26 mouse cellular contexts compared by ENCODE assay signal in the genomic region with DNA sequence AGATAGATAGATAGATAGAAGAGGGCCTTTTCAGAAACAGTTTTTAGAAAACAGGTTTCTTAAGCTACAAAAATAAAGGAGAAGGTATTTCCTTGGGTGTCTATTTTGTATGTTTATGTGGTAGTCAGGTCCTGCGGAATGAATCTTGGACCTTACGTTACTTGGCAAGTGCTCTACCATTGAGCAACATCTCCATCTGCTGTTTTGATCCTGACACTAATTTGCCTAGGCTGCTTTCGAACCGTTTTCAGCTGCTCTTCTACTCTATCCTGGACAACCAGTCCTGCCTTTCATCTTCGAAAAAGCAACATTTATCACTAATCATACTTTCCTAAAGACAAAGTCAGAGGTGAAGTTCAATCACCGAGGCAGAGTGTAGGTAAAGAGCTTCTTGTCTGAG. TPM values are rescaled to one million over a fixed set of nuclear protein-coding genes. Genes with fewer than 3 reads are reported as not detected.
"Had no signal": no experiment of that assay in that cellular context is flagged by ENCODE, and none has a peak within 500 bp of the region (broad histone marks: within the 10 kb centered on the region; RNA-seq: fewer than 3 reads in every experiment).

No protein-coding gene starts in this region.

- H3K4me3 ChIP-seq: limb, embryonic 12.5 days; limb, embryonic 15.5 days; lung, embryonic 15.5 days had no signal

- H3K27ac ChIP-seq: limb, embryonic 15.5 days; liver, embryonic 14.5 days; lung, embryonic 15.5 days had no signal

- H3K9me3 ChIP-seq: limb, embryonic 12.5 days; limb, embryonic 15.5 days; lung, embryonic 15.5 days had no signal

- H3K4me1 ChIP-seq: limb, embryonic 15.5 days had no signal

- DNase-seq: kidney, adult 2 months; kidney, postnatal 10 days; kidney, postnatal 4 days; left cerebral cortex, postnatal 4 days; lung, adult 18-20 months; lung, postnatal 4 days; midbrain, embryonic 14.5 days; thymus, adult 2 months; thymus, postnatal 14 days; thymus, postnatal 4 days had no signal

- ATAC-seq: intestine, postnatal 0 days had no signal

- H3K4me2 ChIP-seq: limb, embryonic 12.5 days; limb, embryonic 15.5 days; lung, embryonic 15.5 days; midbrain, embryonic 11.5 days had no signal

- H3K9ac ChIP-seq: limb, embryonic 12.5 days; limb, embryonic 15.5 days; liver, embryonic 14.5 days; lung, embryonic 15.5 days had no signal

- H3K27me3 ChIP-seq: limb, embryonic 12.5 days; limb, embryonic 15.5 days; lung, embryonic 15.5 days had no signal

RNA-seq across cellular contexts. Expression of a gene that starts 18.6 kb away (rescaled TPM):
- total RNA-seq: layer of hippocampus, adult 18-20 months; layer of hippocampus, postnatal 14 days; left cerebral cortex, adult 8-10 months; left cerebral cortex, postnatal 14 days; left cerebral cortex, postnatal 4 days; megakaryocyte-erythroid progenitor cell, adult 5-6 weeks; midbrain, postnatal 0 days had no signal
- polyA plus RNA-seq: kidney, embryonic 14.5 days; limb, embryonic 12.5 days; midbrain, embryonic 11.5 days; midbrain, embryonic 14.5 days; midbrain, postnatal 0 days; neural tube, embryonic 11.5 days; neural tube, embryonic 14.5 days; stomach, embryonic 16.5 days; thymus, adult 2 months had no signal
